Mouse (Mus musculus): ENCODE data around the gene Polr3gl. TPM values are rescaled to one million over a fixed set of nuclear protein-coding genes. Genes with fewer than 3 reads are reported as not detected.
"Not testable (repeated sequence)": the region's sequence is repeated elsewhere in the genome, so short reads cannot be mapped to it uniquely, and the experiment has no call there.

Gene Polr3gl
- total RNA-seq (2021): 10 to 100 TPM; 23.8 to 29.7 TPM

- DNase-seq (ENCODE audit: extremely low spot score in 1 of 2, low spot score in 1 of 2): peak; percentile 86 to 90
Observed at GRCm38 (mm10) chr3:96593790-96594560, at the start of gene Polr3gl. TSS of gene Polr3gl (minus strand) at chr3:96594181.

- peak in 1 of 2 experiments; percentile 64 for DNase-seq (ENCODE audit: extremely low spot score in 1 of 2, low spot score in 1 of 2)
Observed at GRCm38 (mm10) chr3:96639219-96639618, 45.2 kb upstream of the Polr3gl start.

GRCm38 (mm10) chr3:96636448-96636847, 42.5 kb upstream of the Polr3gl start:
- DNase-seq (ENCODE audit: extremely low spot score in 1 of 2, low spot score in 1 of 2): no peak

- DNase-seq (ENCODE audit: extremely low spot score in 1 of 2, low spot score in 1 of 2): peak in 1 of 2 experiments; percentile 9
Observed at GRCm38 (mm10) chr3:96635906-96636305, 41.9 kb upstream of the Polr3gl start.

GRCm38 (mm10) chr3:96634928-96635879, 41.2 kb upstream of the Polr3gl start, which contains the start of the genes Pex11b and Gm42957:
TSS of gene Pex11b (plus strand) at chr3:96635376.
TSS of gene Gm42957 (plus strand) at chr3:96635474.
- DNase-seq (ENCODE audit: extremely low spot score in 1 of 2, low spot score in 1 of 2): peak; percentile 69 to 80

- DNase-seq (ENCODE audit: extremely low spot score in 1 of 2, low spot score in 1 of 2): no peak
Observed at GRCm38 (mm10) chr3:96634015-96634414, 40.0 kb upstream of the Polr3gl start.

- no peak for DNase-seq (ENCODE audit: extremely low spot score in 1 of 2, low spot score in 1 of 2)
Observed at GRCm38 (mm10) chr3:96632058-96632457, 38.1 kb upstream of the Polr3gl start.

- DNase-seq (ENCODE audit: extremely low spot score in 1 of 2, low spot score in 1 of 2): peak; percentile 90 to 91
Observed at GRCm38 (mm10) chr3:96629729-96630600, 36.0 kb upstream of the Polr3gl start, which contains the start of gene Rbm8a. TSS of gene Rbm8a (plus strand) at chr3:96629933.

- DNase-seq (ENCODE audit: extremely low spot score in 1 of 2, low spot score in 1 of 2): no peak
Observed at GRCm38 (mm10) chr3:96623201-96623600, 29.2 kb upstream of the Polr3gl start.

GRCm38 (mm10) chr3:96617941-96618340, 24.0 kb upstream of the Polr3gl start:
- DNase-seq (ENCODE audit: extremely low spot score in 1 of 2, low spot score in 1 of 2): no peak

- no peak for DNase-seq (ENCODE audit: extremely low spot score in 1 of 2, low spot score in 1 of 2)
Observed at GRCm38 (mm10) chr3:96606618-96607017, 12.6 kb upstream of the Polr3gl start.

GRCm38 (mm10) chr3:96606007-96606406, 12.0 kb upstream of the Polr3gl start:
- DNase-seq (ENCODE audit: extremely low spot score in 1 of 2, low spot score in 1 of 2): not testable (repeated sequence)

- DNase-seq (ENCODE audit: extremely low spot score in 1 of 2, low spot score in 1 of 2): no peak
Observed at GRCm38 (mm10) chr3:96603311-96603710, 9.3 kb upstream of the Polr3gl start.

GRCm38 (mm10) chr3:96602704-96603084, 8.7 kb upstream of the Polr3gl start:
- no peak for DNase-seq (ENCODE audit: extremely low spot score in 1 of 2, low spot score in 1 of 2)

- DNase-seq (ENCODE audit: extremely low spot score in 1 of 2, low spot score in 1 of 2): peak in 1 of 2 experiments; percentile 30
Observed at GRCm38 (mm10) chr3:96601941-96602703, 8.1 kb upstream of the Polr3gl start.

GRCm38 (mm10) chr3:96601251-96601787, 7.3 kb upstream of the Polr3gl start:
- peak; percentile 48 to 58 for DNase-seq (ENCODE audit: extremely low spot score in 1 of 2, low spot score in 1 of 2)

GRCm38 (mm10) chr3:96600639-96601250, 6.8 kb upstream of the Polr3gl start, which contains the start of gene Lix1l:
TSS of gene Lix1l (plus strand) at chr3:96601149.
- DNase-seq (ENCODE audit: extremely low spot score in 1 of 2, low spot score in 1 of 2): peak; percentile 81 to 84

GRCm38 (mm10) chr3:96599411-96599810, 5.4 kb upstream of the Polr3gl start:
- DNase-seq (ENCODE audit: extremely low spot score in 1 of 2, low spot score in 1 of 2): no peak

- no peak for DNase-seq (ENCODE audit: extremely low spot score in 1 of 2, low spot score in 1 of 2)
Observed at GRCm38 (mm10) chr3:96599069-96599393, 5.0 kb upstream of the Polr3gl start.
